Mouse (Mus musculus): ENCODE measurements around the gene Gstm3. TPM values are rescaled to one million over a fixed set of nuclear protein-coding genes. Genes with fewer than 3 reads are reported as not detected.
"Not testable (repeated sequence)": the region's sequence is repeated elsewhere in the genome, so short reads cannot be mapped to it uniquely, and the experiment has no call there.

The Gstm3 gene
- 0.28 TPM in 1 of 2 replicates, not detected in the other for polyA plus RNA-seq (2015; fragmentation: Nextera tagmentation; extraction: Ambion mirVana)

GRCm38 (mm10) chr3:107968724-107969395, at the start of gene Gstm3:
TSS of gene Gstm3 (minus strand) at chr3:107969283.
- Histone ChIP-seq H3K27ac (no peak within 1 kb of the TSS), H3K4me3 (no peak within 1 kb of the TSS), H3K4me1 (no peaks in the 10 kb centered on the region), H3K9ac (no peak within 1 kb of the TSS), H3K9me3 (no peaks in the 10 kb centered on the region), H3K36me3 (no peaks in the 10 kb centered on the region), H3K27me3 (peaks cover 3% of the 10 kb centered on the region; the same call in 1 of the 2 replicates), H3K4me2 (no peak within 1 kb of the TSS)
- no peak for ATAC-seq (ENCODE audit: insufficient number of reproducible peaks, insufficient read depth, low FRiP score, low TSS enrichment, low read depth)
- WGBS, result 64% methylated on average over 13 of the region's 13 CpGs

- 22% methylated on average over 14 of the region's 14 CpGs for WGBS
- no peaks in the 10 kb centered on the region for H3K9me3 ChIP-seq
- H3K27me3 ChIP-seq, result no peaks in the 10 kb centered on the region
- no peaks in the 10 kb centered on the region for H3K36me3 ChIP-seq
- H3K27ac ChIP-seq, result peak overlapping the region; percentile 93
- peak overlapping the region; percentile 47 for H3K4me3 ChIP-seq
- peaks cover 15% of the 10 kb centered on the region for H3K4me1 ChIP-seq
- H3K9ac ChIP-seq, result peak overlapping the region; percentile 65
- H3K4me2 ChIP-seq, result peak overlapping the region; percentile 82
- no peak for ATAC-seq (ENCODE audit: insufficient number of reproducible peaks, insufficient read depth, low FRiP score, low TSS enrichment, low read depth)
These were observed 49.2 kb upstream of the Gstm3 start for GRCm38 (mm10) chr3:108018190-108018820.

GRCm38 (mm10) chr3:108017473-108018189, 48.5 kb upstream of the Gstm3 start, which contains the start of gene Gstm1:
TSS of gene Gstm1 (minus strand) at chr3:108017973.
- Histone ChIP-seq H3K9me3 (no peaks in the 10 kb centered on the region), H3K4me3 (peak within 1 kb of the TSS; percentile 47), H3K9ac (peak within 1 kb of the TSS; percentile 65), H3K27ac (peak within 1 kb of the TSS; percentile 93), H3K36me3 (no peaks in the 10 kb centered on the region), H3K27me3 (no peaks in the 10 kb centered on the region), H3K4me1 (peaks cover 15% of the 10 kb centered on the region), H3K4me2 (peak within 1 kb of the TSS; percentile 82)
- WGBS, result under 1% methylated on average over 31 of the region's 31 CpGs
- peak; percentile 98 for ATAC-seq (ENCODE audit: insufficient number of reproducible peaks, insufficient read depth, low FRiP score, low TSS enrichment, low read depth)

- Histone ChIP-seq H3K9ac (peak overlapping the region; percentile 40; the same call in 1 of the 2 replicates), H3K4me2 (peak overlapping the region; percentile 82), H3K4me1 (peaks cover 15% of the 10 kb centered on the region)
- H3K9me3 ChIP-seq; H3K27me3 ChIP-seq; H3K27ac ChIP-seq; H3K36me3 ChIP-seq; ATAC-seq (ENCODE audit: insufficient number of reproducible peaks, insufficient read depth, low FRiP score, low TSS enrichment, low read depth); H3K4me3 ChIP-seq: not testable (repeated sequence)
- 88% methylated on average over 5 of the region's 5 CpGs for WGBS
These were observed 47.4 kb upstream of the Gstm3 start for GRCm38 (mm10) chr3:108016468-108016867.

GRCm38 (mm10) chr3:108014974-108015346, 45.9 kb upstream of the Gstm3 start:
- Histone ChIP-seq H3K36me3 (no peaks in the 10 kb centered on the region), H3K27ac (no peak overlapping the region), H3K9ac (no peak overlapping the region), H3K4me3 (no peak overlapping the region), H3K4me1 (peaks cover 15% of the 10 kb centered on the region), H3K4me2 (no peak overlapping the region), H3K9me3 (no peaks in the 10 kb centered on the region), H3K27me3 (no peaks in the 10 kb centered on the region)
- no peak for ATAC-seq (ENCODE audit: insufficient number of reproducible peaks, insufficient read depth, low FRiP score, low TSS enrichment, low read depth)
- WGBS, result 94% methylated on average over 2 of the region's 2 CpGs

GRCm38 (mm10) chr3:108014098-108014973, 45.3 kb upstream of the Gstm3 start:
- H3K4me3 ChIP-seq, result no peak overlapping the region
- H3K4me2 ChIP-seq, result no peak overlapping the region
- H3K27me3 ChIP-seq, result no peaks in the 10 kb centered on the region
- no peak overlapping the region for H3K9ac ChIP-seq
- no peaks in the 10 kb centered on the region for H3K9me3 ChIP-seq
- ATAC-seq (ENCODE audit: insufficient number of reproducible peaks, insufficient read depth, low FRiP score, low TSS enrichment, low read depth), result no peak
- peaks cover 15% of the 10 kb centered on the region for H3K4me1 ChIP-seq
- 69% methylated on average over 8 of the region's 8 CpGs for WGBS
- no peak overlapping the region for H3K27ac ChIP-seq
- H3K36me3 ChIP-seq, result no peaks in the 10 kb centered on the region

GRCm38 (mm10) chr3:108013331-108013871, 44.3 kb upstream of the Gstm3 start:
- WGBS, result 86% methylated on average over 4 of the region's 4 CpGs
- Histone ChIP-seq H3K4me3 (no peak overlapping the region), H3K9me3 (no peaks in the 10 kb centered on the region), H3K27me3 (no peaks in the 10 kb centered on the region), H3K36me3 (no peaks in the 10 kb centered on the region), H3K4me1 (peaks cover 13% of the 10 kb centered on the region), H3K27ac (no peak overlapping the region), H3K9ac (0 out of 2 replicates have a peak overlapping the region, but pooled peaks have one; percentile 16), H3K4me2 (no peak overlapping the region)
- no peak for ATAC-seq (ENCODE audit: insufficient number of reproducible peaks, insufficient read depth, low FRiP score, low TSS enrichment, low read depth)

- no peaks in the 10 kb centered on the region for H3K27me3 ChIP-seq
- 63% methylated on average over 3 of the region's 3 CpGs for WGBS
- no peak overlapping the region for H3K4me2 ChIP-seq
- H3K4me1 ChIP-seq, result peaks cover 1% of the 10 kb centered on the region; the same call in 1 of the 2 replicates
- H3K9ac ChIP-seq, result no peak overlapping the region
- no peak overlapping the region for H3K27ac ChIP-seq
- H3K4me3 ChIP-seq, result no peak overlapping the region
- no peaks in the 10 kb centered on the region for H3K9me3 ChIP-seq
- no peaks in the 10 kb centered on the region for H3K36me3 ChIP-seq
- ATAC-seq (ENCODE audit: insufficient number of reproducible peaks, insufficient read depth, low FRiP score, low TSS enrichment, low read depth), result no peak
These were observed 42.5 kb upstream of the Gstm3 start for GRCm38 (mm10) chr3:108011558-108011957.

GRCm38 (mm10) chr3:108010286-108010685, 41.2 kb upstream of the Gstm3 start:
- Histone ChIP-seq H3K9ac (no peak overlapping the region), H3K4me2 (no peak overlapping the region), H3K27ac (no peak overlapping the region), H3K4me1 (no peaks in the 10 kb centered on the region), H3K9me3 (no peaks in the 10 kb centered on the region), H3K4me3 (no peak overlapping the region), H3K36me3 (no peaks in the 10 kb centered on the region), H3K27me3 (no peaks in the 10 kb centered on the region)
- WGBS, result 79% methylated on average over 2 of the region's 2 CpGs
- no peak for ATAC-seq (ENCODE audit: insufficient number of reproducible peaks, insufficient read depth, low FRiP score, low TSS enrichment, low read depth)

- no peaks in the 10 kb centered on the region for H3K9me3 ChIP-seq
- H3K4me1 ChIP-seq, result no peaks in the 10 kb centered on the region
- ATAC-seq (ENCODE audit: insufficient number of reproducible peaks, insufficient read depth, low FRiP score, low TSS enrichment, low read depth), result no peak
- H3K27ac ChIP-seq, result no peak overlapping the region
- H3K27me3 ChIP-seq, result no peaks in the 10 kb centered on the region
- H3K36me3 ChIP-seq, result no peaks in the 10 kb centered on the region
- H3K9ac ChIP-seq, result no peak overlapping the region
- H3K4me2 ChIP-seq, result no peak overlapping the region
- 70% methylated on average over 8 of the region's 8 CpGs for WGBS
- no peak overlapping the region for H3K4me3 ChIP-seq
These were observed 32.9 kb upstream of the Gstm3 start for GRCm38 (mm10) chr3:108002021-108002420.

GRCm38 (mm10) chr3:107999491-107999890, 30.4 kb upstream of the Gstm3 start:
- no peak for ATAC-seq (ENCODE audit: insufficient number of reproducible peaks, insufficient read depth, low FRiP score, low TSS enrichment, low read depth)
- Histone ChIP-seq H3K4me1 (no peaks in the 10 kb centered on the region), H3K36me3 (no peaks in the 10 kb centered on the region), H3K4me2 (no peak overlapping the region), H3K27me3 (no peaks in the 10 kb centered on the region), H3K9me3 (no peaks in the 10 kb centered on the region), H3K27ac (no peak overlapping the region), H3K9ac (no peak overlapping the region), H3K4me3 (no peak overlapping the region)
- 83% methylated on average over 3 of the region's 3 CpGs for WGBS
